Mouse (Mus musculus) hindlimb bud, embryonic 11.5 days (tissue): ENCODE results near the gene Rtn3.
"Not testable (repeated sequence)": the region's sequence is repeated elsewhere in the genome, so short reads cannot be mapped to it uniquely, and the experiment has no call there.

Experiments used
- DNase-seq: peaks from one replicate; pipeline ENCODE4 v3.0.0-alpha.2; 2012; ENCODE audit warnings: low read depth, low spot score; ENCODE audit errors: extremely low spot score

The Rtn3 gene

DNA sequence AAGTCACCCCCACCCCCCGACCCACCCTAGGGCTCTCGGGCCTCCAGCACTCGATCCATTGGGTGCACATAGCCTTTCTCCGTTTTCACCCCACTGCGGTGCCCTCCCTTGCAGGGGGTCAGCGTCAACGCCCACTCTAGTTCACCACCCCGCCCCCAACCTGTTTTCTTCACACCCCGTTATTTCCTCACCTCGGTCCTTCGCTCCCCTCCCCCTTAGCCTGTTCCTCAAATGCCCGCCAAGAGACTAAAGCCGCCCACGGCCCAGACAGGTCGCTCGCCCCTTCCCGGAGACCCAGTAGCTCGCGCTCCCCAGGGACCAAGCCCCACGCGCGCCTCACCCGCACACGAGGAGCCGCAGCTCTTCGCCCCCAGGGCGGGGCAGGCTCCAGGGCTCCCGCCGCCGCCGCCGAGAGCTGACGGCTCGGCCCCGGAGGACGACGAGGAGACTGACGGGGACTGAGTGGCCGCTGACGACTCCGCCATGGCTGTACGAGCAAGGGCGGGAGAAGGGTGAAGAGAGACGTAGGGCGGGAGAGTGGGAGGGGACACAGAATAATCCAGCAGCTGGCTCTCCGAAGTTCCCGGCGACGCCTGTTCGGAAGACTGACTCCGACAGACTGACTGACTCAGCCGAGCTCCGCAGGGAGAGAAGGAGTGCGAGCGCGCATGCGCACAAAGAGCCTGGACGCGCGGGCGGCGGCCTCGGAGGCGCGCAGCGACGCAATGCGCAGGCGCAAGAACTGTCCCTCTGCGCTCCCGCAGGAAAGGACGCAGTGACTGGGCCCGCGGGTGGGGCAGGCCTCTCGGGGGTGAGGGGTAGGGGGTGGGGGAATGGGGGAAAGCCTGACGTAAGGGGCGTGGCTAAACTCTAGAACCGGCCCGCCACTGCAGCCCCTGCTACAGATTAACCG lies at the start of gene Rtn3:
Gene Rtn3, minus strand, starts transcription at position 683 of the 913 bp plus-strand sequence.
- peak; percentile 97 for DNase-seq

DNA sequence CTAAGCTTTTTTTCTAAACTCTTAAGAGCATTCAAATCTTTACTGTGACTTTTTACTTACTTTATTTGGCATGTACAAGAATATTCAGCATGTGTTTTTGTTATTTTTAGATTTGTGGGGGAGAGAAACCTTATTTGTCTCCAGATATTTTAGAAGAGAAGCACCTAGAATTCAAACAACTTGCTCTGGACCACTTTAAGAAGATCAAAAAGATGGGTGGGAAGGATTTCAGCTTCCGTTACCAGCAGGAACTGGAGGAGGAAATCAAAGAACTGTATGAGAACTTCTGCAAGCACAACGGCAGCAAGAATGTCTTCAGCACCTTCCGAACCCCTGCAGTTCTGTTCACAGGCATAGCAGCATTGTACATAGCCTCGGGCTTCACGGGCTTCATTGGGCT lies 48.8 kb upstream of the Rtn3 start:
- no peak for DNase-seq

DNA sequence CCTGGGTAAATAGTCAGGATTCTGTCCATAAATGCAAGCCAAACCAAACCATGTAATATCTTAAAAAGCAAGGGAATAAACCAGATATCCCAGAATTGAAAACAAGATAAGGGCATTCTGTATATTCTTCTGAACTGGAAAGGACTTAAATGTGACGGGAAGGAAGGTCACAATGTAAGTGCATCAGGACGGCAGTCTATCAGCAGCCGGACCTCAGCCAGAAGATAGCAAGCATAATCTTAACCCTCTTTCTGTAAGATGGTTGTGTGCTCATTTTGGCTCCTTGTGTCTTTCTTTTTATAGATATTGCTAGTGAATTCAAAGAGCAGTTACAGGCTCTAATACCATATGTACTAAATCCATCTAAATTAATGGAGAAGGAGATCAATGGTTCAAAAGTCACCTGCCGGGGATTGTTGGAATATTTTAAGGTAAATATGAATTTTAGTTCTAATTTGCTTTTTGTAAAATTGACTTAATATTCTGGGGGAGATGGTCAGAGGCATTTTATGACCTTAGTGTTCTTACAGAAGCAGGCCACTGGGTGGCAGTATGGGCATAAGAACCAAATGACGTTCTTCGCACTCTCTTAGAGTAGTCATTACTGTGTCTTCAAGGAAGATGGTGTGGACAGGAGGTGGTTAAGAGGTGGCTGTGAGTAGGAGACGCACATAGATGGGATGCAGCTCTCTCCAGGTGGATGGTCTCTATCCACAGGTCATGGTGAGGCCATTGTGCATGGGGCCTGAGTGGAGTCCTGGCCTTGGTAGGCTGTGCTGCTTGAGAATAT lies 45.8 kb upstream of the Rtn3 start:
- peak; percentile 31 for DNase-seq

DNA sequence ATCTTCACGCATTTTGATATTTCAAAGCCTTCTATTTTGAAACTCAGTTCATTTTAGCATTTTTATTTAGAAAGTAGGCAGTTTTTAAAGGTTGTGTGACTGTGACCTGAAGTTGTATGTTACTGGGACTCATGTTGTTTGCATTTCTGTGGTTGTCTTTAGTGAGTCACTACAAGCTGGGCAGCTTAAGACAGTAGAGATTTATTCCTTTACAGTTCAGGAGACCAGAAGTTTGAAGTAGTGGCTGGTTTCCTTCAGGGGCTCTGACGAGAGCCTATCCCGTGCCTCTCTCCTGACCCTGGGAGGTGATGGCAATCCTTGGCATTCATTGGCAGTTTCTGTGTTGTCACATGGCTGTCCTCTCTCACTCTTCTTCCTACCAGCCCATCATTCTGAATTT lies 41.8 kb upstream of the Rtn3 start:
- DNase-seq: no peak

DNA sequence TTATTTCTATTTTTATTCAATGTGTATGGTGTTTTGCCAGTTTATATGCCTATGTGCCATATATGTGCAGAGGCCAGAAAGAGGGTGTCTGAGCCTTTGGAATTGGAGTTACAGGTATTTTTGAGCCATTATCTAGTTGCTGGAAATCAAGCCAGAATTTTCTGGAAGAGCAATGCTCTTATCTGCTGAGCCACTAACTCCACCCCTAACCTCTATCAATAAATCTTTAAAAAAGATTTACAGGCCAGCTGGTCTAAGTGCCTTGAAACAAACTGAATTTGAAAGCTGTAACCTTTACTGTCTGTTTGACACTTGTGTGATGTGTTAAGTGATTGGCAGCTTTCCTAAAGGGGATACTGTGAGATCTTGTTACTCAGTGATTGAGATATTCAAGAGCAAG lies 40.7 kb upstream of the Rtn3 start:
- no peak for DNase-seq

DNA sequence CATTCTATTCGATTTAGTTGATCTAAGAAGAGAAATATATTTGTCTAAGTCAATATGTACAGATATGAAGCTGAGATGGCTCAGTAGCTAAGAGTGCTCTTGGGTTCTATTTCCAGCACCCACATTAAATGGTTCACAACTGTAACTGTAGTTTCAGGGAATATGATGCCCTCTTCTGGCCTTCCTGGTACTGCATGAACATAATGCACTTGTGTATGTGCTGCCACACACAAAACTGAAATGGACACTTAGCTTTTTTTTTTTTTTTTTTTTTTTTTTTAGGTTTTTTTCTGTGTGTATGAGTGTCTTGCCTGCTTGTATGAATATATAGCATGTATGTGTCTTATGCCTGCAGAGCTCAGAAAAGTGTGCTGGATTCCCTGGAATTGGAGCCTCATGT lies 40.2 kb upstream of the Rtn3 start:
- DNase-seq: no peak

DNA sequence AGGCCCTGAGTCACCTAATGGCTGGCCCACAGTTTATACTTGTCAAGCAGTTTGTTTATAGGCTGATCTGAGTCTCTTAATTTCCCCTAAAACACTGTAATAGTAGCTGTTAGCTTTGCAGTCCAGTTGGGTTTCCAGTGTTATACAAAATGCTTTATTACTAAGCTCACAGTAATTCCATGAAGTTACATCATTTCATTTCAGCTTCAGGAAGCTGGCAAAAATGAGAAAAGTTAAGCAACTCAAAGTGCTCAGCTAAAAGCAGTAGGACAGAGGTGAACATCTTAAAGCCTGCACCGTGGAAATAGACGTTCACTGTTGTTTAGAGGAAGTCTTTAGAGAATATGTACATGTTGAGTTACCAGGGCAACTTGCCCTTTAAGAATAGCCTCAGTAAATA lies 39.8 kb upstream of the Rtn3 start:
- DNase-seq: no peak

DNA sequence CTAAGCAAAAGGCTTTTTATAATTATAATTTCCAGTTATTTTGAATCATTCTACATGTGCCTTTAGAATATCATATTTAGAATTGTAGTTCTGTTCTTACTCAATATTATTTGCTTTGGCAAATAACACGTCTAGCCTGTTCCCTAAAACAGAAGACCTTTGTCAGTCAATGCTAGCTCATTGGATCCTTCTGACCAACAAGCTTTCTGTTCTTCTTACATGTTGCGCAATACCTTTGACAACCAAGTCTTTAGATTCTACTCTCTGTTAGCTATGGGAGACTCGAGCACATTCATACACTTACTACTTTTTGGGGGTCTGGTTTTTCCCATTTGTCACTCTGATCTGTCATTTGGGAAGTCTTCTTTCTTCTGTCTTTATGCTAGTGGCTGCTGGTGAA lies 38.5 kb upstream of the Rtn3 start:
- DNase-seq: no peak

DNA sequence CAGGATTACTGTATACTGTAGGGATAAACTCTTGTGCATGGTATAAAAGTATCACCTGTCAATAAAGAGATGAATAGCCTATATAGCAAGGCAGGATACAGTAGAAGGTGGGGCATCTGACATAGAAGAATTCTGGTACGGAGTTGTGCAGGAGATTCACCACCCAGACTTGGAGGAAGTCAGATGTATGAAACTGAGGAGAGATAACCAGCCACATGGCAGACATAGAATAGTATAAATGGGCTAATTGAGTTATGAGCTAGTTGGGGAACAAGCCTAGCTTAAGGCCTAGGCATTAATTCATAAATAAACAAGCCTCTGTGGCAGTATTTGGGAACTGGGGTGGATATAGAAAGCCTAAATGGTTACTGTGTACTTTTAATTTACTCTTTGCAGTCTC lies 33.4 kb upstream of the Rtn3 start:
- DNase-seq: no peak

DNA sequence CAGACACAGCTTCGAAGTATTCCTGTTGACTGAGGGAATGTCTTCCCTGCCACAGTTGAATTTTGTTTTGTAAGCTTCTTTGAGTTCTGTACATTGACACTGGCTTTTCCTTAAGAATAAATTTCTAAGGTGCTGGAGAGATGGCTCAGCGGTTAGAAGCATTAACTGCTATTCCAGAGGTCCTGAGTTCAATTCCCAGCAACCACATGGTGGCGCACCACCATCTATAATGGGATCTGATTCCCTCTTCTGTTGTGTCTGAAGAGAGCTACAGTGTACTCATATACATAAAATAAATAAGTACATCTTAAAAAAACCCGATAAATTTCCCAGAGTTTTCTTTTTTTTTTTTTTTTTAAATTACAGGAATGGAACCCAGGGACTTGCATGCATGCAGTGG lies 24.9 kb upstream of the Rtn3 start:
- DNase-seq: no peak

DNA sequence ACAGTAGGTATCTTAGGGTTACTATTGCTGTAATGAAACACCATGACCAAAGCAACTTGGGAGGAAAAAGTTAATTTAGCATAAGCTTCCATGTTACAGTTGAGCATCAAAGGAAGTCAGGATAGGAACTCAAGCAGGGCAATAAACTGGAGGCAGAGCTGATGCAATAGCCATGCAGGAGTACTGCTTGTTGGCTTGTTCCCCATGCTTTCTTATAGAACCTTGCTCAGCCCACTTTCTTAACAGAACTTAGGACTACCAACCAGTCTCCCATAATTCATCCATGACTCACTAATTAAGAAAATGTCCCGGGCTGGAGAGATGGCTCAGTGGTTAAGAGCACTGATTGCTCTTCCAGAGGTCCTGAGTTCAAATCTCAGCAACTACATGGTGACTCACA lies 23.2 kb upstream of the Rtn3 start:
- no peak for DNase-seq

DNA sequence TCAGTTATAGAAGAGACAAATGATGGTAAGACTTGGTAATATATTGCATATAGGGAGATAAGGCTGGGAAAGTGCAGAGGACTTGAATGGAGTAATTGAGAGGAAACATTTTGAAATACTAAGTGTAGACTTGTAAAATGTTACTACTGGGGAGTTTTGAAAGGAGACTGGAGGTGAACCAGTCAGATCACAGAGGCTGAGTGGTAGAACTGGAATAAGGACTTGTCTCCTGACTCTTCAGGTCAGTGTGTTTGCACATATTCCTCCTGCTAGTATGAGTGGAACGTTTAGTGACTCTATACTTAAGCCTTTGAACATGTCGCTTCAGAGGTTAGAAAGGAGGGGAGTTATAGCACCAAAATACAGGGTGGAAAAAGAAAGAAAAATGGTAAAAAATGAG lies 19.4 kb upstream of the Rtn3 start:
- DNase-seq: no peak

DNA sequence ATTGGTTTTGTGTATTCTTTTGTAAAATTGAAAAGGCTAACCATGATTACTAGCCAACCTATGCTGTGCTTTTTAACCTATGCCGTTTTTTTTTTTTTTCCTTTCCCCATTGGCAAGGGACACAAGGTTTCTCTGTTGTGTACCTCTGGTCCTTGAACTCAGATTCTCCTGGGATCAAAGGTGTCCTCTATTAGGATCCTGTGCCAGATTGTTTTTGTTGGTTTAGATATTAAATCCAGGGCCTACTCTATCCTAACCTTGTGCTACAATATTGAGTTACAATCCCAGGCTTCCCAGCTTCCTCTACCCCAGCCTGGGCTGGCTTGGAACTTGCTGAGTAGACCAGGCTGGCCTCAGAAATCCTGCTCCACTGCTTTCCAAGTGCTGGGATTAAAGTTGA lies 17.6 kb upstream of the Rtn3 start:
- no peak for DNase-seq

DNA sequence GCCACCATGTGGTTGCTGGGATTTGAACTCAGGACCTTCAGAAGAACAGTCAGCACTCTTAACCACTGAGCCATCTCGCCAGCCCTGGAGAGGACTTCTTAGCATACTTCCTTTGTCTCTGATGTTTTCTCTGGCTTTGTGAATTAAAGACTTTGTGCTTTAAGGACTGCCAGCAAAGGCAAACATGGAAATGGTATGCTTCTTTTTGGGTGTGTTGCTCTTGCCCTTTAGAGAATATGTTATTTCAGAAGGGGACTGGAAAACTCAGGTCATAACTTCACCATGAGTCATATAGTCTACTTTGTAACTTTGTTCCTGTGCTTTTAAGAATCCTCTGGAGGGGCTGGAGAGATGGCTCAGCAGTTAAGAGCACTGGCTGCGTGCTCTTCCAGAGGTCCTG lies 15.7 kb upstream of the Rtn3 start:
- DNase-seq: no peak

DNA sequence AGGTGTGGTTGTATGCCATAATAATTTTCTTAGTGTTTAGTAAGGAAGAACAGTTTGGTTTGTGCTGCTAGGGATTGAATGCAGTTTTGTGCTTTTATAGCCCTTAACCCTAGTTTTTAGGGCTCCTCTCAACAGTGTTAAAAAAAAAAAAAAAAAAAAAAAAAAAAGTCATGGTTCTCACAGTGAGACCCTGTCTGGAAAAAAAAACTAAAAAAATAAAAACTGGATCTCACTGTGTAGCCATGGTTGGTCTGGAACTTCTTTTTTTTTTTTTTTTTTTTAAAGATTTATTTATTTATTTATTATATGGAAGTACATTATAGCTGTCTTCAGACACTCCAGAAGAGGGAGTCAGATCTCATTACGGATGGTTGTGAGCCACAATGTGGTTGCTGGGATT lies 13.0 kb upstream of the Rtn3 start:
- not testable (repeated sequence) for DNase-seq

DNA sequence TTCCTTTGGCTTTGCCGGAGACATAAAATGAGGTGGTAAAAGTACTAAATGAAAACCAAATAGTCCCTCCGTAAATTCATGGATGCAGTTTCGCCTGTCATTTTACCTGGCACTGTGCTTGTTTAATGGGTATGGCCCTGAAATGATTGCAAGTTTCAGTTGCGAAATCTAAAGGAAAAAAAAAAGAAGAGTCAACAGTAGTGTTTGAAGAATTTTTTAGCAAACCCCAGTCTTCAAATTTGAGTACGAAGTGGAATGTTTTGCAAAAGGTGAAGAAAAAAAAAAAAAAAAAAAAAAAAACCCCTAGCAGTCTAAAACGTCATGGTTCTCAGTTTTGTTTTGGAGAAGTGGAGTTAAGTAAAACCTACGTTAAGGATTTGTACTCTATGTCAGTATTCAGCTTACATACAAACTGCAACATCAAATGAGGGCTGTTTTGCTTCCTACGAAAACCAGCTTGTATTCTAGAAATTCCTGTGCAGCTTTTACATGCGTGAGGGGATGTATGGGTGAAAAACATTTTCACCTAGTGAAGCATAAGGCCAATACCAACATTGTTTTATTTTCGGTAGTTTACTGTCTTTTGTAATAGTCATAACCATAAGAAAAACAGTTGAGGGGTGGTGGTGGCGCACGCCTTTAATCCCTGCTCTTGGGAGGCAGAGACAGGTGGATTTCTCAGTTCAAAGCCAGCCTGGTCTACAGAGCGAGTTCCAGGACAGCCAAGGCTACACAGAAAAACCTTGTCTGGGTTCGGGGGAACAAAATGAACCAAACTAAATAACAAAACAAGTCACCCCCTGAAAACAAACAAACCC lies 12.3 kb upstream of the Rtn3 start:
- no peak for DNase-seq

DNA sequence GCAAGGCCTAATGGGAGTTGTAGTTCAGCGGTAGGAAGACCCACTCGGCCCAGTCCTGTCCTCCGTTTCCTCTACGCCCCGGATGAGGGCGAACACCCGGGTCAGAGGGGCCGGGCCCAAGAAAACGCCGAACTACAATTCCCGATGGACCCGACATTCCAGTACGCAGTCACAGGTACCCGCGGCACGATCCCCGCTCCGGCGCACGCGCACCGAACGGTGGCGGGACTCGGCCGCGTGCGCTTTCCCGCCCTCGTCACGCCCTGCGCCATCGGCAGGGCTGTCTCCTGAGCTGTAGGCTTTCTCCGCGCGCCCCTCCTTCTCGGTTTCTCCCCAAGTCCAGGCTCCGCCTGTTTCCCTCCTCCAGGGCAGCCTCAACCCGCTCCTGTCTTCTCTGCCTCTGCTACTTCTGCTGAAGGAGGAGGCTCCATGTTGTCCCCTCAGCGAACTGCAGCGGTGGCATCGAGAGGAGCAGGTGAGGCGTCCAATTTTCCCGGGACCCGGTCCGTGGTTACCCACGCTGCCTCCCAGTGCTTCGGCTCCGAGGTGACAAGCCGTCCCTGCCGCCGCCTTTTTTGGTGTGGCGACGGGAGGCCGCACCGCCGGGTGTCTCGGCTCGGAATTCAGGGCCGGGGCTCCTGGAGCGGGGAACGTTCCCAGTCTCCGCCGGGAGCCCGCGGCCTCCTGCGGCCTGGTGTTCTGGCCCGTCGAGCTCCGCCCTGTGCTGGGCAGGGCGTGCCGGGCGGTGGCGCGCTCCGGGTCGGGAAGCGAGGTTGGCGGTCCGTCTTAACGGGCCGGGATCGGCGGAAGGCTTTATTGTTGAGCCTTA lies 11.3 kb upstream of the Rtn3 start:
- peak; percentile 76 for DNase-seq

DNA sequence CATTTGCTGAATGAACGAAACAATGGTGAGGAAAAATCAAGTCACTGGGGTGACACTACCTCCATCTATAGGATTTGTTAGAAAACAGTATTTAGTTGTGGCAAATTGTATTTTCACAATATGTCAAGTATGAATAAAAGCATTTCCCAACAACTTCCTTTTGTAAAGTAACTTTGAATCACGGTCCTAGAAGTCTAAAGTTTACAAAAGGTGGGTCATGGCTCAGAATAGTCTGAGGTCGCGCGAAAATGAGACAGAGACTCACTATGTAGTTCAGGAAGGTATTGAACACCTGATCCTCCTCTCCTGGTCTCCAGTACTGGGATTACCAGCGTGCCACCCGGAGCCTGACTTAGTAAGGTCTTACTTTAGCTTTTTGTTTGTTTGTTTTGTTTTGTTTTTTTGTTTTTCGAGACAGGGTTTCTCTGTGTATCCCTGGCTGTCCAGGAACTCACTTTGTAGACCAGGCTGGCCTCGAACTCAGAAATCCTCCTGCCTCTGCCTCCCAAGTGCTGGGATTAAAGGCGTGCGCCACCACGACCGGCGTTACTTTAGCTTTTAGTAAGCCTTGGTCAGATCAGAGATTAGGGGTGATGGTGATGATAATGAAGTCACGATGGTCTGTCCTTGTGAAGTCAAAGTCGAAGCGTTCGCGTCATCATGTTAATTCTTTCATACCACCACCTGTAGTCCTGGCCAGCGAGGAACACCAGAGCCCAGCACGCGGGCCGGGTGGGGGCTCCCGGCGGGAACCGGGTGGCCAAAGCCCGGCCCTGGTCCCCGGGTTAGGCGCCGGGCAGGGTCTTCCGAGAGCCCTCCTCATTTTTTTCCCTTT lies 10.5 kb upstream of the Rtn3 start, which contains the start of gene Atl3:
Gene Atl3, plus strand, starts transcription at position 689 of the 835 bp plus-strand sequence.
- no peak for DNase-seq

DNA sequence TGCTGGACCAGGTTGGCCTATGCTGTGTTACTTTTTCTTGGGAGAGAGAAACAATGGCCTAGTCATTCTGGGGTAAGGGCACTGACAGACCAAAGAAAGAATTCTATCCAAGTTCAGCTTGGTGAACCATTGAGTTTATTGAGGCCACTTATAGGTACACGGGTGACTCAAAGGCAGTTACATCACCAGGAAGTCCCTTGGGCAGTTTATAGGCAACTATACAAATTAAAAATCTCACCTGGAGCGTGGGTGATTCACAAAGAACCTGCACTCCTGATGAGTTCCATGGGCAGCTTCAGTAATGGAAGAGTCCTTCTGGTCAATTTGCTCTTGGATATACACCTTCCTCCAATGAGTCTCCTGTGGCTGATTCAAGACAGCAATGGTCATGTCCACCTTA lies 9.6 kb upstream of the Rtn3 start:
- DNase-seq: no peak

DNA sequence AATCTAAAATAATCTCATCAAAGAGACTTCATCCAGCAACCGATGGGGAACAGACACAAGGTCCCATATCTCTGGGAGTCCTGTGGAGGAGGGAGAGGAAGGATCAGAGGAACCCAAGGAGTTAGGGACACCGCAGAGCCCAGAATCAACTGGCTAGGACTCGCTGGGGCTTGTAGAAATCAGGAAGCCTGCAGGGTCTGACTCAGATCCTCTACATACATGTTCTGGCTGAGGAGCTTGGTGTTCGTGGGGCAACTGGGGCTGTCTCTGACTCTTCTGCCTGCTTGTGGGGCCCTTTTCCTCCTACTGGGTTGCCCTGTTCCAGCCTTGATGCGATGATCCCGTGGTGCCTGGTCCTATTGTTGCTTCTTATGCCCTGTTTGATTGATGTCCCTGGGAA lies 8.9 kb upstream of the Rtn3 start:
- no peak for DNase-seq
